9 mouse cellular contexts compared by ENCODE assay signal in the genomic region with DNA sequence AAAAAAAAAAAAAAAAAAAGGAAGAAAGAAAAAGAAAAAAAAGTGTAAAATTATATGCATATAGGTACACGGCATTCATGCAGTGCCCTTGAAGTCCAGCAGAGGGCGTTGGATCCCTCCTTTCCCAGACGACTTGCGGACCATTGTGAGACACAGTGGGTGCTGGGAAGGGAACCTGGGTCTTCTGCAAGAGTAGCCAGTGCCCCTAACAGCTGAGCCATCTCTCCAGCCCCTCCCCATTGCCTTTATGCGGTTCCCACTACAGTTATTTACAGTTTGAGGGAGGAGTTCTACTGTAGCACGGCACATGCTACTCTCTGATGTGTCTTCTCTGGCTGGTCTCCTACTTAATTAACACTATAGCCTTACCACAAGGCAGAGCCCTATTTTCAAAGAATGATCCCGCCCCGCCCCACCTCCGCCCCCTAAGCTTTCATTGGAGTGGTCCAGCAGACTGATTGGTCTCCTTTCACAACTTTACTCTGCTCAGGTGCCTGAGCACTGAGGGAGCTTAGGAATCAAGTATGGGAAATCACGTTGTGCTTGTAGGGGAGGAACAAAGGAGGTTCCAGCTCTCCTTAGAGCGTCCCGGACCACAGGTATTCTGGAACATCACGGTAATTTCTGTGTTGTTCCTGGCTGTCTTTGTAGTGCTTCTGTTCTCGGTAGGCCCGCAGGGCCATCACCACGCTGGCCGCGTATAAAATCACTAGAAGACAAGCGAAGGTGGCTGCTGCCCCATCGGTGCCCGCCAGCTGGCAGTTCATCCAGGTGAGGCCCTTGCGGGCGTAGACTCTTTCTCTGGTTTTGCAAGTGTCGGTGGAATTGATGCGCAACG. TPM values are rescaled to one million over a fixed set of nuclear protein-coding genes. Genes with fewer than 3 reads are reported as not detected.
DNase-seq lines count a peak whose midpoint lies in the region; ATAC-seq and TF ChIP-seq lines count a peak whose summit lies in the region.
"Had no signal": no experiment of that assay in that cellular context is flagged by ENCODE, and none has a peak within 500 bp of the region (broad histone marks: within the 10 kb centered on the region; RNA-seq: fewer than 3 reads in every experiment).

No protein-coding gene starts in this region.

- peak overlapping the region; percentile 50 for H3K9ac ChIP-seq in forebrain, embryonic 11.5 days (ENCODE audit: low read length)
- H3K9ac ChIP-seq in kidney, embryonic 15.5 days: peak overlapping the region; percentile 8; the same call in 1 of the 2 replicates
- peak overlapping the region; percentile 42 for H3K9ac ChIP-seq in neural tube, embryonic 15.5 days (replicated peaks)

- TF ChIP-seq POLR2A in kidney, adult 2 months (IDR thresholded peaks at IDR 0.05; ENCODE audit: low read depth, low read length): no peak

- no peak overlapping the region for H3K4me3 ChIP-seq in kidney, adult 2 months (ENCODE audit: insufficient read depth, low read depth, low read length)
- peak overlapping the region; percentile 36 for H3K4me3 ChIP-seq in forebrain, embryonic 11.5 days (ENCODE audit: low read depth, low read length)
- peak overlapping the region; percentile 33 for H3K4me3 ChIP-seq in kidney, embryonic 15.5 days (replicated peaks)
- peak overlapping the region; percentile 40 for H3K4me3 ChIP-seq in neural tube, embryonic 15.5 days (replicated peaks)
- H3K4me3 ChIP-seq: myocyte had no signal

- H3K27ac ChIP-seq in kidney, adult 2 months (ENCODE audit: insufficient read depth, low read depth, low read length): no peak overlapping the region
- no peak overlapping the region for H3K27ac ChIP-seq in forebrain, embryonic 11.5 days (ENCODE audit: low read depth, low read length)
- no peak overlapping the region for H3K27ac ChIP-seq in kidney, embryonic 15.5 days
- peak overlapping the region; percentile 74 for H3K27ac ChIP-seq in neural tube, embryonic 15.5 days (replicated peaks)

- peak overlapping the region; percentile 63 for H3K4me2 ChIP-seq in forebrain, embryonic 11.5 days (ENCODE audit: low read depth, low read length, severe bottlenecking)
- H3K4me2 ChIP-seq in kidney, embryonic 15.5 days: peak overlapping the region; percentile 68
- H3K4me2 ChIP-seq in neural tube, embryonic 15.5 days: peak overlapping the region; percentile 61

- H3K36me3 ChIP-seq in kidney, adult 2 months (ENCODE audit: control insufficient read depth, insufficient read depth, low read length): no peaks in the 10 kb centered on the region
- H3K36me3 ChIP-seq in forebrain, embryonic 11.5 days (ENCODE audit: control insufficient read depth, insufficient read depth, low read length): no peaks in the 10 kb centered on the region
- 0 out of 2 replicates have a peak, but pooled peaks cover 10% of the 10 kb centered on the region for H3K36me3 ChIP-seq in kidney, embryonic 15.5 days
- H3K36me3 ChIP-seq in neural tube, embryonic 15.5 days: no peaks in the 10 kb centered on the region; the same call in 1 of the 2 replicates

- DNase-seq in kidney, adult 2 months: no peak
- no peak for DNase-seq in kidney, postnatal 14 days
- peak; percentile 32 for DNase-seq in brain, embryonic 18.5 days (ENCODE audit: low read depth, low spot score)
- peak; percentile 80 for DNase-seq in forebrain, embryonic 11.5 days (ENCODE audit: low spot score)
- DNase-seq in lung, adult 18-20 months: peak; percentile 35 to 39
- no peak for DNase-seq in gastrocnemius, postnatal 25 days

- peak; percentile 60 for TF ChIP-seq CTCF in kidney, adult 2 months (conservative IDR thresholded peaks at IDR 0.05; ENCODE audit: insufficient read depth, insufficient read length, low read depth, low read length)

- no peaks in the 10 kb centered on the region for H3K9me3 ChIP-seq in forebrain, embryonic 11.5 days (ENCODE audit: control insufficient read depth, low read length)
- no peaks in the 10 kb centered on the region for H3K9me3 ChIP-seq in kidney, embryonic 15.5 days (replicated peaks)
- no peaks in the 10 kb centered on the region for H3K9me3 ChIP-seq in neural tube, embryonic 15.5 days (replicated peaks)

- peak; percentile 70 for ATAC-seq in forebrain, embryonic 11.5 days (replicated peaks; ENCODE audit: low FRiP score)
- ATAC-seq in kidney, embryonic 15.5 days (replicated peaks; ENCODE audit: low FRiP score): peak; percentile 60
- ATAC-seq in neural tube, embryonic 15.5 days (ENCODE audit: low FRiP score): peak; percentile 67

- WGBS in kidney, adult 2 months: 31% methylated on average over 26 of the region's 26 CpGs
- under 1% methylated on average over 26 of the region's 26 CpGs for WGBS in forebrain, embryonic 11.5 days
- under 1% methylated on average over 26 of the region's 26 CpGs for WGBS in kidney, embryonic 15.5 days
- 2% methylated on average over 26 of the region's 26 CpGs for WGBS in neural tube, embryonic 15.5 days

- no peaks in the 10 kb centered on the region for H3K27me3 ChIP-seq in kidney, adult 2 months (replicated peaks; ENCODE audit: control insufficient read depth, insufficient read depth, low read length)
- peaks cover 6% of the 10 kb centered on the region; the same call in 1 of the 2 replicates for H3K27me3 ChIP-seq in forebrain, embryonic 11.5 days (ENCODE audit: control insufficient read depth, insufficient read depth, low read length)
- peaks cover 36% of the 10 kb centered on the region for H3K27me3 ChIP-seq in kidney, embryonic 15.5 days
- no peaks in the 10 kb centered on the region for H3K27me3 ChIP-seq in neural tube, embryonic 15.5 days (replicated peaks)

- H3K4me1 ChIP-seq in kidney, adult 2 months (ENCODE audit: control insufficient read depth, insufficient read depth, low read length): peaks cover 20% of the 10 kb centered on the region
- peaks cover 3% of the 10 kb centered on the region; the same call in 1 of the 2 replicates for H3K4me1 ChIP-seq in forebrain, embryonic 11.5 days (replicated peaks; ENCODE audit: control insufficient read depth, insufficient read depth, low read length)
- H3K4me1 ChIP-seq in kidney, embryonic 15.5 days: peaks cover 32% of the 10 kb centered on the region
- peaks cover 35% of the 10 kb centered on the region for H3K4me1 ChIP-seq in neural tube, embryonic 15.5 days

RNA-seq across cellular contexts. Expression of a gene that starts 14.3 kb away (rescaled TPM):
- 10.7 and 10.8 TPM in 2 replicates for polyA plus RNA-seq in kidney, adult 2 months (2012; rRNA removed)
- 0.65 and 1.1 TPM in 2 replicates for polyA plus RNA-seq in forebrain, embryonic 11.5 days (2014; fragmentation: Nextera tagmentation; extraction: Ambion mirVana)
- polyA plus RNA-seq in kidney, embryonic 15.5 days (2015; fragmentation: Nextera tagmentation; extraction: Ambion mirVana): 3.1 and 3.7 TPM in 2 replicates
- polyA plus RNA-seq in neural tube, embryonic 15.5 days (2015; fragmentation: Nextera tagmentation; extraction: Ambion mirVana): 1.3 and 2.1 TPM in 2 replicates
- total RNA-seq in gastrocnemius, postnatal 25 days (2021): not detected

RNA-seq across cellular contexts. Expression of a gene that starts 42.6 kb away (rescaled TPM):
- polyA plus RNA-seq in kidney, adult 2 months (2012; rRNA removed): 0.04 TPM in 1 of 2 replicates, not detected in the other
- not detected in 2 replicates for polyA plus RNA-seq in forebrain, embryonic 11.5 days (2014; fragmentation: Nextera tagmentation; extraction: Ambion mirVana)
- not detected in 2 replicates for polyA plus RNA-seq in kidney, embryonic 15.5 days (2015; fragmentation: Nextera tagmentation; extraction: Ambion mirVana)
- polyA plus RNA-seq in neural tube, embryonic 15.5 days (2015; fragmentation: Nextera tagmentation; extraction: Ambion mirVana): not detected in 2 replicates
- not detected for total RNA-seq in gastrocnemius, postnatal 25 days (2021)
- polyA plus RNA-seq: myocyte had no signal

Comparison
In these comparisons a context has a peak if more than half of its experiments do, and no peak if none do; other contexts are left out.
1. DNase-seq: peak in brain, embryonic 18.5 days (single experiment), forebrain, embryonic 11.5 days (single experiment) and lung, adult 18-20 months (2 of 2); none in kidney, adult 2 months (single experiment), kidney, postnatal 14 days (single experiment) and gastrocnemius, postnatal 25 days (single experiment).
2. Peak in every context shown above with its lines, with median percentiles within 50 percentile points of each other: ATAC-seq, H3K4me2 ChIP-seq and H3K9ac ChIP-seq.